Mouse (Mus musculus): Measurements from ENCODE around the gene Acot7. TPM values are rescaled to one million over a fixed set of nuclear protein-coding genes. Genes with fewer than 3 reads are reported as not detected.

Gene Acot7
- total and polyA plus RNA-seq, 2 experiments from 2014 or later = 249 to 488 TPM

GRCm38 (mm10) chr4:152189691-152190090 lies 11.8 kb downstream of the Acot7 start:
- ATAC-seq (no peak), DNase-seq (ENCODE audit: low spot score) (no peak)
- H3K27me3 ChIP-seq (ENCODE audit: insufficient read depth, low read length) = no peaks in the 10 kb centered on the region
- no peak overlapping the region for H3K9ac ChIP-seq (replicated peaks; ENCODE audit: low read length)
- H3K27ac ChIP-seq = no peak overlapping the region
- WGBS = 89% methylated on average over 4 of the region's 4 CpGs
- H3K36me3 ChIP-seq (ENCODE audit: insufficient read depth, low read length) = no peaks in the 10 kb centered on the region
- no peak overlapping the region for H3K4me2 ChIP-seq (ENCODE audit: low read depth, low read length)
- H3K4me3 ChIP-seq (ENCODE audit: low read length) = no peak overlapping the region
- H3K9me3 ChIP-seq (ENCODE audit: low read length) = no peaks in the 10 kb centered on the region
- H3K4me1 ChIP-seq (ENCODE audit: insufficient read depth, low read length) = peaks cover 12% of the 10 kb centered on the region
- TF ChIP-seq CTCF (IDR thresholded peaks at IDR 0.05; ENCODE audit: low read depth) = no peak

GRCm38 (mm10) chr4:152190096-152190653 lies 12.2 kb downstream of the Acot7 start:
- Histone ChIP-seq H3K9me3 (ENCODE audit: low read length) (no peaks in the 10 kb centered on the region), H3K36me3 (ENCODE audit: insufficient read depth, low read length) (no peaks in the 10 kb centered on the region), H3K9ac (replicated peaks; ENCODE audit: low read length) (no peak overlapping the region), H3K4me2 (ENCODE audit: low read depth, low read length) (no peak overlapping the region), H3K4me3 (ENCODE audit: low read length) (no peak overlapping the region), H3K4me1 (ENCODE audit: insufficient read depth, low read length) (peaks cover 12% of the 10 kb centered on the region), H3K27ac (0 out of 2 replicates have a peak overlapping the region, but pooled peaks have one; percentile 11), H3K27me3 (ENCODE audit: insufficient read depth, low read length) (no peaks in the 10 kb centered on the region)
- ATAC-seq = no peak
- no peak for TF ChIP-seq CTCF (IDR thresholded peaks at IDR 0.05; ENCODE audit: low read depth)
- 57% methylated on average over 11 of the region's 11 CpGs for WGBS
- DNase-seq (ENCODE audit: low spot score) = no peak

GRCm38 (mm10) chr4:152190701-152191100 lies 12.8 kb downstream of the Acot7 start:
- no peaks in the 10 kb centered on the region for H3K9me3 ChIP-seq (ENCODE audit: low read length)
- TF ChIP-seq CTCF (IDR thresholded peaks at IDR 0.05; ENCODE audit: low read depth) = no peak
- ATAC-seq (no peak), DNase-seq (ENCODE audit: low spot score) (no peak)
- 71% methylated on average over 5 of the region's 5 CpGs for WGBS
- no peaks in the 10 kb centered on the region for H3K36me3 ChIP-seq (ENCODE audit: insufficient read depth, low read length)
- H3K4me3 ChIP-seq (ENCODE audit: low read length) = no peak overlapping the region
- no peak overlapping the region for H3K9ac ChIP-seq (replicated peaks; ENCODE audit: low read length)
- no peak overlapping the region for H3K4me2 ChIP-seq (ENCODE audit: low read depth, low read length)
- H3K27me3 ChIP-seq (ENCODE audit: insufficient read depth, low read length) = no peaks in the 10 kb centered on the region
- peaks cover 11% of the 10 kb centered on the region for H3K4me1 ChIP-seq (ENCODE audit: insufficient read depth, low read length)
- H3K27ac ChIP-seq = peak overlapping the region; percentile 11; the same call in 1 of the 2 replicates

GRCm38 (mm10) chr4:152192569-152192968 lies 14.6 kb downstream of the Acot7 start:
- Histone ChIP-seq H3K36me3 (ENCODE audit: insufficient read depth, low read length) (no peaks in the 10 kb centered on the region), H3K9ac (replicated peaks; ENCODE audit: low read length) (no peak overlapping the region), H3K4me2 (ENCODE audit: low read depth, low read length) (no peak overlapping the region), H3K27me3 (ENCODE audit: insufficient read depth, low read length) (no peaks in the 10 kb centered on the region), H3K9me3 (ENCODE audit: low read length) (no peaks in the 10 kb centered on the region), H3K4me3 (ENCODE audit: low read length) (no peak overlapping the region), H3K4me1 (ENCODE audit: insufficient read depth, low read length) (no peaks in the 10 kb centered on the region), H3K27ac (peak overlapping the region; percentile 16; the same call in 1 of the 2 replicates)
- DNase-seq (ENCODE audit: low spot score) = peak; percentile 31
- ATAC-seq = no peak
- TF ChIP-seq CTCF (IDR thresholded peaks at IDR 0.05; ENCODE audit: low read depth) = no peak
- 30% methylated on average over 4 of the region's 4 CpGs for WGBS

GRCm38 (mm10) chr4:152194476-152195175 lies 16.7 kb downstream of the Acot7 start:
- Histone ChIP-seq H3K27me3 (ENCODE audit: insufficient read depth, low read length) (no peaks in the 10 kb centered on the region), H3K36me3 (ENCODE audit: insufficient read depth, low read length) (no peaks in the 10 kb centered on the region), H3K4me1 (ENCODE audit: insufficient read depth, low read length) (no peaks in the 10 kb centered on the region), H3K9ac (replicated peaks; ENCODE audit: low read length) (no peak overlapping the region), H3K27ac (no peak overlapping the region), H3K4me3 (ENCODE audit: low read length) (no peak overlapping the region), H3K4me2 (ENCODE audit: low read depth, low read length) (no peak overlapping the region), H3K9me3 (ENCODE audit: low read length) (no peaks in the 10 kb centered on the region)
- WGBS = 88% methylated on average over 3 of the region's 3 CpGs
- no peak for DNase-seq (ENCODE audit: low spot score)
- no peak for TF ChIP-seq CTCF (IDR thresholded peaks at IDR 0.05; ENCODE audit: low read depth)
- no peak for ATAC-seq

- Histone ChIP-seq H3K9ac (replicated peaks; ENCODE audit: low read length) (no peak overlapping the region), H3K9me3 (ENCODE audit: low read length) (no peaks in the 10 kb centered on the region), H3K4me2 (ENCODE audit: low read depth, low read length) (no peak overlapping the region), H3K27me3 (ENCODE audit: insufficient read depth, low read length) (no peaks in the 10 kb centered on the region), H3K27ac (no peak overlapping the region), H3K4me1 (ENCODE audit: insufficient read depth, low read length) (no peaks in the 10 kb centered on the region), H3K36me3 (ENCODE audit: insufficient read depth, low read length) (no peaks in the 10 kb centered on the region), H3K4me3 (ENCODE audit: low read length) (no peak overlapping the region)
- TF ChIP-seq CTCF (IDR thresholded peaks at IDR 0.05; ENCODE audit: low read depth) = no peak
- no peak for ATAC-seq
- no peak for DNase-seq (ENCODE audit: low spot score)
- WGBS = 90% methylated on average over 8 of the region's 9 CpGs
Observed at GRCm38 (mm10) chr4:152196276-152196675, 18.3 kb downstream of the Acot7 start.

GRCm38 (mm10) chr4:152197545-152197944 lies 19.6 kb downstream of the Acot7 start:
- Histone ChIP-seq H3K9me3 (ENCODE audit: low read length) (no peaks in the 10 kb centered on the region), H3K27ac (no peak overlapping the region), H3K9ac (replicated peaks; ENCODE audit: low read length) (no peak overlapping the region), H3K4me1 (ENCODE audit: insufficient read depth, low read length) (peaks cover 8% of the 10 kb centered on the region; the same call in 1 of the 2 replicates), H3K4me3 (ENCODE audit: low read length) (no peak overlapping the region), H3K27me3 (ENCODE audit: insufficient read depth, low read length) (no peaks in the 10 kb centered on the region), H3K4me2 (ENCODE audit: low read depth, low read length) (no peak overlapping the region), H3K36me3 (ENCODE audit: insufficient read depth, low read length) (no peaks in the 10 kb centered on the region)
- WGBS = 84% methylated on average over 5 of the region's 5 CpGs
- no peak for ATAC-seq
- no peak for TF ChIP-seq CTCF (IDR thresholded peaks at IDR 0.05; ENCODE audit: low read depth)
- DNase-seq (ENCODE audit: low spot score) = no peak
